Mouse (Mus musculus): ENCODE measurements around the gene Gkap1. TPM values are rescaled to one million over a fixed set of nuclear protein-coding genes. Genes with fewer than 3 reads are reported as not detected.

Gene Gkap1
- total RNA-seq, 2 experiments from 2014 or later = 17.3 to 19.1 TPM

GRCm38 (mm10) chr13:58206084-58206483 is 69.4 kb downstream of the Gkap1 start:
- intact Hi-C loops (cut with DNase I) = no loop called here
- no peak for DNase-seq (ENCODE audit: low spot score in 2 of 2)

- no peak for DNase-seq (ENCODE audit: low spot score in 2 of 2)
- intact Hi-C loops (cut with DNase I) = no loop called here
Observed at GRCm38 (mm10) chr13:58204986-58205385, 70.5 kb downstream of the Gkap1 start.

GRCm38 (mm10) chr13:58204202-58204601 is 71.3 kb downstream of the Gkap1 start:
- intact Hi-C loops (cut with DNase I) = no loop called here
- DNase-seq (ENCODE audit: low spot score in 2 of 2) = no peak

GRCm38 (mm10) chr13:58202903-58203302 is 72.6 kb downstream of the Gkap1 start:
- peak; percentile 54 to 63 for DNase-seq (ENCODE audit: low spot score in 2 of 2)
- intact Hi-C loops (cut with DNase I) = no loop called here

GRCm38 (mm10) chr13:58201908-58202307 is 73.6 kb downstream of the Gkap1 start:
- DNase-seq (ENCODE audit: low spot score in 2 of 2) = no peak
- intact Hi-C loops (cut with DNase I) = no loop called here

GRCm38 (mm10) chr13:58201343-58201742 is 74.2 kb downstream of the Gkap1 start:
- no peak for DNase-seq (ENCODE audit: low spot score in 2 of 2)
- intact Hi-C loops (cut with DNase I) = no loop called here

- DNase-seq (ENCODE audit: low spot score in 2 of 2) = no peak
- intact Hi-C loops (cut with DNase I) = no loop called here
Observed at GRCm38 (mm10) chr13:58197981-58198640, 77.4 kb downstream of the Gkap1 start.

GRCm38 (mm10) chr13:58197211-58197610 is 78.3 kb downstream of the Gkap1 start:
- no peak for DNase-seq (ENCODE audit: low spot score in 2 of 2)
- intact Hi-C loops (cut with DNase I) = no loop called here

- intact Hi-C loops (cut with DNase I) = no loop called here
- no peak for DNase-seq (ENCODE audit: low spot score in 2 of 2)
Observed at GRCm38 (mm10) chr13:58194908-58195307, 80.6 kb downstream of the Gkap1 start.

- DNase-seq (ENCODE audit: low spot score in 2 of 2) = no peak
- intact Hi-C loops (cut with DNase I) = no loop called here
Observed at GRCm38 (mm10) chr13:58193221-58193620, 82.3 kb downstream of the Gkap1 start.

- intact Hi-C loops (cut with DNase I) = no loop called here
- DNase-seq (ENCODE audit: low spot score in 2 of 2) = no peak
Observed at GRCm38 (mm10) chr13:58192146-58192545, 83.4 kb downstream of the Gkap1 start.

- DNase-seq (ENCODE audit: low spot score in 2 of 2) = no peak
- intact Hi-C loops (cut with DNase I) = no loop called here
Observed at GRCm38 (mm10) chr13:58191516-58191915, 84.0 kb downstream of the Gkap1 start.

- DNase-seq (ENCODE audit: low spot score in 2 of 2) = peak; percentile 32 to 43
- intact Hi-C loops (cut with DNase I) = loop anchor here (5.0 kb wide), 1 partner anchor 43 kb away; no protein-coding TSS in a partner anchor
Observed at GRCm38 (mm10) chr13:58189473-58189872, 86.0 kb downstream of the Gkap1 start.

- intact Hi-C loops (cut with DNase I) = loop anchor here (5.0 kb wide), 1 partner anchor 44 kb away; no protein-coding TSS in a partner anchor
- peak; percentile 73 to 79 for DNase-seq (ENCODE audit: low spot score in 2 of 2)
Observed at GRCm38 (mm10) chr13:58188412-58188811, 87.1 kb downstream of the Gkap1 start.

- DNase-seq (ENCODE audit: low spot score in 2 of 2) = no peak
- intact Hi-C loops (cut with DNase I) = loop anchor here (5.0 kb wide), 1 partner anchor 45 kb away; no protein-coding TSS in a partner anchor
Observed at GRCm38 (mm10) chr13:58187751-58188150, 87.7 kb downstream of the Gkap1 start.

- intact Hi-C loops (cut with DNase I) = loop anchor here (5.0 kb wide), 1 partner anchor 46 kb away; no protein-coding TSS in a partner anchor
- DNase-seq (ENCODE audit: low spot score in 2 of 2) = peak; percentile 18 to 33
Observed at GRCm38 (mm10) chr13:58186281-58186680, 89.2 kb downstream of the Gkap1 start.

- DNase-seq (ENCODE audit: low spot score in 2 of 2) = no peak
- intact Hi-C loops (cut with DNase I) = no loop called here
Observed at GRCm38 (mm10) chr13:58184111-58184510, 91.4 kb downstream of the Gkap1 start.

Small RNA genes lying within 50 kb of the gene (microRNA-seq; reads per million reads assigned to microRNA genes)
- gene Mir6369 = not detected

Other genes starting within 250 kb of the Gkap1 start
- gene Klhl3, start 162.1 kb downstream of the Gkap1 start, total RNA-seq (2021) = 10 to 100 TPM; 27.8 to 38.4 TPM
- gene Hnrnpa0, start 147.1 kb downstream of the Gkap1 start, total RNA-seq (2021) = 100 to 1,000 TPM; 118 to 134 TPM
- gene Idnk, start 118.0 kb downstream of the Gkap1 start, total RNA-seq (2021) = 10 to 100 TPM; 27.0 to 27.1 TPM
- 100 to 1,000 TPM; 137 to 144 TPM for gene Ubqln1, start 60.0 kb downstream of the Gkap1 start, total RNA-seq (2021)
- gene Kif27, start 83.4 kb upstream of the Gkap1 start, total RNA-seq (2021) = 1 to 10 TPM; 2.7 to 3.2 TPM
- 1 to 10 TPM; 7.1 to 7.4 TPM for gene 2210016F16Rik, start 109.5 kb upstream of the Gkap1 start, total RNA-seq (2021)
- 10 to 100 TPM; 11.6 to 13.8 TPM for gene Rmi1, start 126.5 kb upstream of the Gkap1 start, total RNA-seq (2021)
- 100 to 1,000 TPM; 576 to 584 TPM for gene Hnrnpk, start 127.6 kb upstream of the Gkap1 start, total RNA-seq (2021)